Mouse (Mus musculus) mammary gland, adult 2 months (tissue): Measurements from ENCODE around the gene Olfr645. TPM values are rescaled to one million over a fixed set of nuclear protein-coding genes. Genes with fewer than 3 reads are reported as not detected.

Experiments
- polyA plus RNA-seq: library from polyadenylated mRNA; depleted of rRNA; stranded (reverse); fragments of >200 nt; gene quantifications from 2 replicates; pipeline ENCODE4 v1.2.3, GENCODE M21; 2012; ENCODE audit warnings: low replicate concordance; rRNA removed

The Olfr645 gene
- polyA plus RNA-seq, result not detected in 2 replicates

GRCm38 (mm10) chr7:104085365-104085764, at the start of gene Olfr645:
Gene Olfr645, minus strand, starts transcription at chr7:104085465.

DNA sequence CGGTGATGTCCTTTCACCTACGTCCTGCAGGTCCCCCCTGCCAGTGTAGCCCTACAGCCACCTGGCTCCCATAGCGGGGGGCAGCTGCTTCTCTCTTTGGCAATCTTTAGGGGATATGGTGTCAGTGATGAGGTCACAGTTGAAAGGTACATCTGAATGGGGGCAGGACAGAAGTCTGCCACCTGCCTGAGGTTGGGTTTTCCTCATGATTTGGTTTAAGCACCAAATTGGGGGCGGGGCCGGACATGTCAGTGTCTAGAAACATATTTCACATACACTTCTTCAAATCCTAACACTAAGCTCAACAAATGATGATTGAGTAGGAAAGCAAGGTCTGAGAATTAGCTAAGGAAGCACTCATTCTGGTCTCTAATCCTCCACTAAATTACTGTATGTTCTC, 44.5 kb upstream of the Olfr645 start, which contains the start of gene Ubqln5:
TSS of gene Ubqln5 (minus strand) at position 101 of the 400 bp plus-strand sequence.

GRCm38 (mm10) chr7:104104757-104104972, 19.4 kb upstream of the Olfr645 start, which contains the start of gene Olfr646:
Gene Olfr646, plus strand, starts transcription at chr7:104104873.

DNA sequence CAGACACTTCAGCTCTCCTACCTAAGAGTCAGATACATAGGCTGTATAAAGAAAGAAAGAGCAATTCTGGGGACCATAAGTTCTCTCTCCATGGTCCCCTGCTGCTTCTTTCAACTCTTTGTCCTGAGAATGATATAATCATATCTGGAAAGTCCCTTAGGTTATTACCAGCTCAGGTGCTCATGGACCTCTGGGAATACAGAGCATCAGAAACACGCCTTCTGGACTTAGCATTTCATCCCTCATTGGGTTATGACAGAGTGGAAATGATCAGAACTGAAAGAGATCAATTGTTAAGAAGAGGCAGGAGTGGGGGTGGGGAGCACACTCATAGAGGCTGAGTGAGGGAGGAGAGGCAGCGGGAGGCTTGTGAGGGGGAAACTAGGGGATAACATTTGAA, 13.5 kb downstream of the Olfr645 start, which contains the start of gene Olfr644:
TSS of gene Olfr644 (minus strand) at position 101 of the 400 bp plus-strand sequence.

DNA sequence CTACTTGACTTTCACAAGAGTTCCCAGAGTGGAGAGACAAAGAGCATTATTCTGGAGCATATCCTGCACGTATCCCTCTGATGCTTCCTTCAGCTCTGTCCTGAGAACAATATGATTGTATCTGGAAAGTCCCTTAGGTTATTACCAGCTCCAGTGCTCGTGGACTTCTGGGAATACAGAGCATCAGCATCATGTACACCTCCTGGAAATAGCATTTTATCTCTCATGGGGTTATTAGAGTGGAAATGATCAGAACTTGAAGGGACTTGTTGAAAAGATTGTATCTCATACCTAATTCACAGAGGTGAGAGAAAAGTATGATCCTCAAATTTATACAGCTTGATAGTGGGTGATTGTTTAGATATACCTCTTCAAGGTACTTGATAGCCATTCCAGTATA, 23.9 kb downstream of the Olfr645 start, which contains the start of gene 4930516K23Rik:
TSS of gene 4930516K23Rik (minus strand) at position 101 of the 400 bp plus-strand sequence.

DNA sequence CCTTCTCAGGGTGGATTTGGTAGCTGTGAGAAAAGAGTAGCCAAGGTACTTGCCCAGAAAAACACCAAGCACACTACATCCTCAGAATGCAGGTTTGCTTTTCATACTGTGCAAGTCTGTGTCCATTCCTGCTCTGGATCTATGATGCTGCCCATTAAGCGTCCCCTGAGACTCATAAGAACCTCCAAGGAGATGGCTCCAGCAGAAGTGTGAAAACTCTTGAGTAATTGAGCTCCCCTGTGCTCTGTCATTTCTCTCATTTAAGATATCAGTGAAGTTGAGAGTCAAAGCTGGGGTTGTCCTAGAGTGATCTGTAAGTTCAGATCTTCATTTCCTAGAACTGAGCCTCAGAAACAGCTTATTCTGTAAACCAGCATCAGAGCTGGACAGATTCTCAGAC, 32.7 kb downstream of the Olfr645 start, which contains the start of gene Olfr642:
TSS of gene Olfr642 (minus strand) at position 101 of the 400 bp plus-strand sequence.

GRCm38 (mm10) chr7:104035145-104035544, 50.1 kb downstream of the Olfr645 start, which contains the start of gene Olfr641:
Gene Olfr641, plus strand, starts transcription at chr7:104035445.

Other genes starting within 250 kb of the Olfr645 start
- gene Hbb-bh2, start 244.9 kb downstream of the Olfr645 start, polyA plus RNA-seq, result not detected in 2 replicates
- not detected in 2 replicates for gene Hbb-bh1, start 242.3 kb downstream of the Olfr645 start, polyA plus RNA-seq
- gene Hbb-y, start 232.2 kb downstream of the Olfr645 start, polyA plus RNA-seq, result not detected in 2 replicates
- gene Olfr66, start 199.2 kb downstream of the Olfr645 start, polyA plus RNA-seq, result not detected in 2 replicates
- not detected in 2 replicates for gene Olfr64, start 191.0 kb downstream of the Olfr645 start, polyA plus RNA-seq
- gene Olfr65, start 182.0 kb downstream of the Olfr645 start, polyA plus RNA-seq, result not detected in 2 replicates
- not detected in 2 replicates for gene Olfr631, start 156.6 kb downstream of the Olfr645 start, polyA plus RNA-seq
- not detected in 2 replicates for gene Olfr632, start 151.1 kb downstream of the Olfr645 start, polyA plus RNA-seq
- gene Olfr633, start 141.0 kb downstream of the Olfr645 start, polyA plus RNA-seq, result not detected in 2 replicates
- gene Olfr635, start 114.3 kb downstream of the Olfr645 start, polyA plus RNA-seq, result not detected in 2 replicates
- not detected in 2 replicates for gene Olfr638, start 86.7 kb downstream of the Olfr645 start, polyA plus RNA-seq
- gene Olfr639, start 68.2 kb downstream of the Olfr645 start, polyA plus RNA-seq, result not detected in 2 replicates
- not detected in 2 replicates for gene Olfr640, start 59.9 kb downstream of the Olfr645 start, polyA plus RNA-seq
- gene Olfr641, start 50.0 kb downstream of the Olfr645 start, polyA plus RNA-seq, result not detected in 2 replicates
- gene Olfr642, start 32.8 kb downstream of the Olfr645 start, polyA plus RNA-seq, result not detected in 2 replicates
- not detected in 2 replicates for gene 4930516K23Rik, start 24.0 kb downstream of the Olfr645 start, polyA plus RNA-seq
- gene Olfr644, start 13.6 kb downstream of the Olfr645 start, polyA plus RNA-seq, result not detected in 2 replicates
- not detected in 2 replicates for gene Olfr646, start 19.4 kb upstream of the Olfr645 start, polyA plus RNA-seq
- not detected in 2 replicates for gene Ubqln5, start 44.4 kb upstream of the Olfr645 start, polyA plus RNA-seq
- gene Olfr643, start 51.9 kb upstream of the Olfr645 start, polyA plus RNA-seq, result not detected in 2 replicates
- gene Ubqln3, start 57.8 kb upstream of the Olfr645 start, polyA plus RNA-seq, result not detected in 2 replicates
- not detected in 2 replicates for gene Ubqlnl, start 65.1 kb upstream of the Olfr645 start, polyA plus RNA-seq
- gene Olfm5, start 79.4 kb upstream of the Olfr645 start, polyA plus RNA-seq, result not detected in 2 replicates
- not detected in 2 replicates for gene Olfr648, start 97.9 kb upstream of the Olfr645 start, polyA plus RNA-seq
- gene Olfr649, start 110.5 kb upstream of the Olfr645 start, polyA plus RNA-seq, result not detected in 2 replicates
- 0.97 and 1.1 TPM in 2 replicates for gene Trim6, start 133.3 kb upstream of the Olfr645 start, polyA plus RNA-seq
- gene Trim34a, start 159.0 kb upstream of the Olfr645 start, polyA plus RNA-seq, result 10.2 and 25.5 TPM in 2 replicates
- 0.94 and 2.2 TPM in 2 replicates for gene Trim5, start 202.6 kb upstream of the Olfr645 start, polyA plus RNA-seq
- gene Trim12a, start 230.0 kb upstream of the Olfr645 start, polyA plus RNA-seq, result 5.0 and 10.4 TPM in 2 replicates
- gene Trim34b, start 244.0 kb upstream of the Olfr645 start, polyA plus RNA-seq, result 3.1 and 4.1 TPM in 2 replicates